Mouse (Mus musculus): ENCODE results near the gene Dhx35. TPM values are rescaled to one million over a fixed set of nuclear protein-coding genes. Genes with fewer than 3 reads are reported as not detected.

The Dhx35 gene
- polyA plus RNA-seq (2012; rRNA removed) = 18.3 and 20.2 TPM in 2 replicates

DNA sequence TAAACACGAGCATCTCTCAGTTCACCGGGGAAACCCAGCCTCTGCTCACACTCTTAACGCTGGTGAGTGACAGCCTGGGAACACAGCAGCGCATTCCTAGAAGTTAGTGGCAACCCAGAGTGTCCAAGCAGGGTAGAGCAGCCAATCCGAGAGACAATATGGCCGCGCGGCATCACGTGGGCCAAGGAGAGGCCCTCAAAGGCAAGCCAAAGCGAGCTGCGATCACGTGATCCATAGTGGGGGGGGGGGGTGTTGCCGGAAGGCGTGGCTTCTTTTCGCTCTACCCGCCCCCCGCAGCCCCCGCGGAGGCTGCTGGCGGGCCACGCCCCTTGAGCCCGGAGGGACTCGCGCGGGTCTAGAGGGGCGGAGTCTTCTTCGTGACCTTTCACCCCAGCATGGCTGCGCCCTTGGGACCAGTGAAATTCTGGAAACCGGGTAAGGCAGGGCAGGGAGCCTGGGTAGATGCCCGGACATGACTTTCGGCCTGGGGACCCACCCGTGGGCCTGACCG, at the start of gene Dhx35:
TSS of gene Dhx35 (plus strand) at position 314 of the 511 bp plus-strand sequence.

DNA sequence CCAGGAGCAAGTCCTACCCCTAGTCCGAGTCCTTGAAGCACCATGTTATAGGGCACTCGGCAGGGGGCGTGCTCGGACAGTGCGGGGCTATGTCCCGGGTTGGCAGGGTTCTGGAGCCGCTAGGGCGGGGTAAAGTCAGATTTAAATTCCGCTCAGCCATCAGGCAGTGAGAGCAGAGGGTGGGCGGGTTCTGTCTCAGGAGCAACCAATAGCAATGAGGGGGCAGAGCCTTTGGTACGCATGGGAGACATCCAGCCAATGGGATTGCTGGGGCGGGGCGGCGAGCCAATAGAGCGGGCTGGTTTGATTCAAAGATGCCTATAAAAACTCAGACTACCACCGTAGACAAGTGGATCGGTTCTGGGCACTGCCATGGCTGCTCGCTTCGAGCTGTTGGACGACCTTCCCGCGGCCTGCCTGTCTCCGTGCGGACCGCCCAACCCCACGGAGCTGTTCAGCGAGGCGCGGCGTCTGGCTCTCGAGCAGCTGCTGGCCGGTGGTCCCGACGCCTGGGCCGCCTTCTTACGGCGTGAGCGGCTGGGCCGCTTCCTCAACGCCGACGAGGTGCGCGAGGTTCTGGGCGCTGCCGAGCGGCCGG, 26.8 kb upstream of the Dhx35 start, which contains the start of gene Fam83d:
TSS of gene Fam83d (plus strand) at position 352 of the 598 bp plus-strand sequence.

Other genes with a start within 250 kb of the Dhx35 start
- not detected in 2 replicates for gene Slc32a1, start 184.0 kb upstream of the Dhx35 start, polyA plus RNA-seq (2012; rRNA removed)
- gene Actr5, start 169.9 kb upstream of the Dhx35 start, polyA plus RNA-seq (2012; rRNA removed) = 8.4 and 8.5 TPM in 2 replicates
- gene Ppp1r16b, start 129.4 kb upstream of the Dhx35 start, polyA plus RNA-seq (2012; rRNA removed) = 1.5 and 1.7 TPM in 2 replicates
- 36.0 and 38.2 TPM in 2 replicates for gene Fam83d, start 26.7 kb upstream of the Dhx35 start, polyA plus RNA-seq (2012; rRNA removed)